Mouse (Mus musculus) heart, adult 9 months (tissue): Measurements from ENCODE around the gene Yipf1.
"Not testable (repeated sequence)": the region's sequence is repeated elsewhere in the genome, so short reads cannot be mapped to it uniquely, and the experiment has no call there.

ENCODE experiments used
- DNase-seq, 2 experiments: peaks; one replicate each; pipeline ENCODE4 v3.0.0; 2022; ENCODE audit warnings: low spot score in 2 of 2

The Yipf1 gene

GRCm38 (mm10) chr4:107323113-107323512 is 8.9 kb downstream of the Yipf1 start:
- DNase-seq: no peak

GRCm38 (mm10) chr4:107328530-107328929 is 14.4 kb downstream of the Yipf1 start:
- no peak for DNase-seq

GRCm38 (mm10) chr4:107333514-107333913 is 19.4 kb downstream of the Yipf1 start:
- DNase-seq: no peak

- no peak for DNase-seq
These were observed 22.2 kb downstream of the Yipf1 start for GRCm38 (mm10) chr4:107336356-107336755.

GRCm38 (mm10) chr4:107337455-107337854 is 23.3 kb downstream of the Yipf1 start:
- DNase-seq: no peak

GRCm38 (mm10) chr4:107341354-107341753 is 27.2 kb downstream of the Yipf1 start:
- DNase-seq: no peak

GRCm38 (mm10) chr4:107344612-107345011 is 30.4 kb downstream of the Yipf1 start:
- no peak for DNase-seq

GRCm38 (mm10) chr4:107347221-107347620 is 33.1 kb downstream of the Yipf1 start:
- DNase-seq: no peak

GRCm38 (mm10) chr4:107348529-107349310 is 34.6 kb downstream of the Yipf1 start:
- no peak for DNase-seq

- no peak for DNase-seq
These were observed 35.3 kb downstream of the Yipf1 start for GRCm38 (mm10) chr4:107349311-107350008.

- no peak for DNase-seq
These were observed 37.2 kb downstream of the Yipf1 start for GRCm38 (mm10) chr4:107351368-107351767.

GRCm38 (mm10) chr4:107353612-107354011 is 39.4 kb downstream of the Yipf1 start:
- no peak for DNase-seq

- no peak for DNase-seq
These were observed 40.0 kb downstream of the Yipf1 start for GRCm38 (mm10) chr4:107354126-107354525.

GRCm38 (mm10) chr4:107354543-107354942 is 40.4 kb downstream of the Yipf1 start:
- DNase-seq: no peak

GRCm38 (mm10) chr4:107357172-107357571 is 43.0 kb downstream of the Yipf1 start:
- not testable (repeated sequence) for DNase-seq

GRCm38 (mm10) chr4:107358460-107358859 is 44.3 kb downstream of the Yipf1 start:
- no peak for DNase-seq

GRCm38 (mm10) chr4:107360457-107361145 is 46.4 kb downstream of the Yipf1 start:
- DNase-seq: no peak

- no peak for DNase-seq
These were observed 48.6 kb downstream of the Yipf1 start for GRCm38 (mm10) chr4:107362755-107363154.

GRCm38 (mm10) chr4:107363573-107363972 is 49.4 kb downstream of the Yipf1 start:
- no peak for DNase-seq

GRCm38 (mm10) chr4:107364190-107364639 is 50.1 kb downstream of the Yipf1 start:
- DNase-seq: no peak

- not testable (repeated sequence) for DNase-seq
These were observed 52.2 kb downstream of the Yipf1 start for GRCm38 (mm10) chr4:107366408-107366807.

- peak; percentile 88 to 90 for DNase-seq
These were observed 53.6 kb downstream of the Yipf1 start, which contains the start of gene Ndc1 for GRCm38 (mm10) chr4:107367567-107368314. Ndc1 (plus strand) TSS chr4:107367784.
